In the genomic region with DNA sequence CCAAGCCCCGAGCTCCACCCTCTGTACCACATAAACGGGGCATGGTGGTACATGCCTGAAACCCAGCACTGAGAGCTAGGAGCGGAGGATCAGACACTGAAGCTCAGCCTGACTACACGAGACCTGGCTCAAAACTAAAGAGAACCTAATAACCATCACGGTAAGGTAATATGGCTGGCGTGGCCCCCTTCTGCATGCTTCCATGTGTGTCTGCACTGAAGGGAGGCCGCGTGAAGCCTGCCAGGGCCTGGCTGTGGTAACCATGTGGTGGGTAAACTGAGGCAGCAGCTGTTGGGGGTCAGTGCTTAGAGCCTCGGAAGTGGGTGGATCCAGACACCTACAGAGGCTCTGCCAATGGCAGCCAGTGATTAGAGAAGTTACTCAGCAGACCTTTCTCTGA, we compare ENCODE assay signal across 31 mouse cellular contexts.
"Had no signal": no experiment of that assay in that cellular context is flagged by ENCODE, and none has a peak within 500 bp of the region (broad histone marks: within the 10 kb centered on the region; RNA-seq: fewer than 3 reads in every experiment).

No protein-coding gene starts in this region.

- H3K4me2 ChIP-seq: limb, embryonic 12.5 days; limb, embryonic 13.5 days; limb, embryonic 15.5 days; liver, embryonic 11.5 days; liver, embryonic 12.5 days; liver, embryonic 13.5 days; liver, embryonic 15.5 days; lung, embryonic 14.5 days; lung, embryonic 15.5 days; midbrain, embryonic 12.5 days; midbrain, embryonic 13.5 days; midbrain, embryonic 15.5 days; neural tube, embryonic 12.5 days had no signal

- DNase-seq: left cerebral cortex, postnatal 4 days; liver; liver, embryonic 13.5 days; liver, postnatal 0 days; lung, adult 18-20 months; lung, adult 2 months; lung, embryonic 14.5 days; lung, postnatal 10 days; lung, postnatal 14 days; lung, postnatal 36 days; lung, postnatal 4 days had no signal

- H3K9ac ChIP-seq: limb, embryonic 12.5 days; limb, embryonic 13.5 days; limb, embryonic 15.5 days; liver, embryonic 12.5 days; liver, embryonic 13.5 days; liver, embryonic 14.5 days; liver, embryonic 15.5 days; liver, postnatal 0 days; lung, embryonic 14.5 days; lung, embryonic 15.5 days; midbrain, embryonic 12.5 days; midbrain, embryonic 13.5 days; midbrain, embryonic 15.5 days; neural tube, embryonic 12.5 days had no signal

- H3K4me3 ChIP-seq: left cerebral cortex, adult 2 months; limb, embryonic 10.5 days; limb, embryonic 12.5 days; limb, embryonic 13.5 days; limb, embryonic 15.5 days; liver, embryonic 12.5 days; liver, embryonic 13.5 days; liver, embryonic 15.5 days; lung, embryonic 15.5 days; megakaryocyte, embryonic 14.5 days; midbrain, embryonic 10.5 days; midbrain, embryonic 12.5 days; midbrain, embryonic 13.5 days; midbrain, embryonic 15.5 days; myocyte; neural tube, embryonic 12.5 days had no signal

- H3K27me3 ChIP-seq: limb, embryonic 12.5 days; limb, embryonic 13.5 days; limb, embryonic 15.5 days; liver, embryonic 12.5 days; liver, embryonic 13.5 days; liver, embryonic 15.5 days; lung, embryonic 15.5 days; megakaryocyte, embryonic 14.5 days; midbrain, embryonic 12.5 days; midbrain, embryonic 13.5 days; midbrain, embryonic 15.5 days; neural tube, embryonic 12.5 days had no signal

- H3K4me1 ChIP-seq: liver, embryonic 15.5 days; midbrain, embryonic 10.5 days; midbrain, embryonic 12.5 days; midbrain, embryonic 13.5 days; midbrain, embryonic 15.5 days; neural tube, embryonic 12.5 days had no signal

- H3K9me3 ChIP-seq: limb, embryonic 10.5 days; limb, embryonic 12.5 days; limb, embryonic 13.5 days; limb, embryonic 15.5 days; liver, embryonic 12.5 days; liver, embryonic 13.5 days; liver, embryonic 15.5 days; lung, embryonic 15.5 days; megakaryocyte, embryonic 14.5 days; midbrain, embryonic 10.5 days; midbrain, embryonic 12.5 days; midbrain, embryonic 13.5 days; midbrain, embryonic 15.5 days; neural tube, embryonic 12.5 days had no signal

- H3K36me3 ChIP-seq: limb, embryonic 10.5 days; limb, embryonic 12.5 days; limb, embryonic 13.5 days; limb, embryonic 15.5 days; liver, embryonic 12.5 days; liver, embryonic 13.5 days; liver, embryonic 15.5 days; lung, embryonic 15.5 days; midbrain, embryonic 10.5 days; midbrain, embryonic 12.5 days; midbrain, embryonic 13.5 days; midbrain, embryonic 15.5 days; neural tube, embryonic 12.5 days had no signal

- H3K27ac ChIP-seq: left cerebral cortex, adult 2 months; limb, embryonic 10.5 days; limb, embryonic 12.5 days; limb, embryonic 13.5 days; limb, embryonic 15.5 days; liver, embryonic 12.5 days; liver, embryonic 13.5 days; liver, embryonic 14.5 days; liver, embryonic 15.5 days; lung, embryonic 15.5 days; macrophage; midbrain, embryonic 10.5 days; midbrain, embryonic 12.5 days; midbrain, embryonic 13.5 days; midbrain, embryonic 15.5 days; neural tube, embryonic 12.5 days had no signal

- ATAC-seq: liver, embryonic 12.5 days; liver, postnatal 0 days; lung, postnatal 0 days; midbrain, embryonic 13.5 days; midbrain, embryonic 15.5 days; midbrain, embryonic 16.5 days had no signal
